Mouse (Mus musculus): ENCODE data around the gene Ehbp1. TPM values are rescaled to one million over a fixed set of nuclear protein-coding genes. Genes with fewer than 3 reads are reported as not detected.

The Ehbp1 gene
- total and polyA plus RNA-seq, 3 experiments = 2.5 to 4.0 (median 3.1) TPM

DNA sequence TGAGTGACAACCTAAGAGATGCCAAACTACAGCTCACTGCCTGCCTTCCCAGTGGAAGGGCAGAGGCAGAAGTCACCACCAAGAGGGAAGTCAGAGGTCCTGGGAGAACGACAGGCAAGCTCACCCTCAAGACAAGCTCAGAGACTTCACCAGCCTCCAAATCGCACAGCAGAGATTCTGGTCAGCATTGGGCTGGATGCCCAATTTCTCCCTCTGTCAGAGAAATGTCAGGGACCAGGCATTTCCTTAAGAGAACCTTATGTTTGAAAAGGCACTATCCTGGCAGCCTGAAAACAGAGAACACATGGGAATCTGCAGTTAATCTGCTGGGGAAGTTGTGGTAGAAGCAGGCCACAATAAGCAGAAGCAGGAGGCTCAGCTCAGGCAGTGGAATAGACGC, 151.5 kb downstream of the Ehbp1 start:
- dilution Hi-C loops (cut with MboI; ENCODE audit: extremely low pct_ligation_motif_present, extremely low pct_unique_long_range_greater_than_20kb, low sequenced_read_pairs) = no loop called here
- Histone ChIP-seq H3K79me2 (replicated peaks; ENCODE audit: control insufficient read depth, extremely low read depth, insufficient read depth, poor library complexity, severe bottlenecking) (no peaks in the 10 kb centered on the region), H3K4me2 (ENCODE audit: insufficient read depth, low read depth, poor library complexity, severe bottlenecking) (no peak overlapping the region), H3K27ac (ENCODE audit: insufficient read depth, low read depth) (no peak overlapping the region), H3K4me3 (replicated peaks in 1 of 3; ENCODE audit: low read depth in 2 of 3, low read length in 2 of 3, poor library complexity in 1 of 3) (no peak overlapping the region), H3K9ac (ENCODE audit: insufficient read depth, low read depth) (no peak overlapping the region), H3K36me3 (replicated peaks in 1 of 2; ENCODE audit: control insufficient read depth in 1 of 2, insufficient read depth in 1 of 2, low read length in 1 of 2) (no peaks in the 10 kb centered on the region), H3K9me3 (replicated peaks; ENCODE audit: low read length) (no peaks in the 10 kb centered on the region), H3K27me3 (replicated peaks) (no peaks in the 10 kb centered on the region), H3K4me1 (ENCODE audit: control insufficient read depth in 1 of 2, insufficient read depth in 2 of 2) (peaks cover 0 to 4% of the 10 kb centered on the region in 2 experiments; a peak in 1 of 4 replicates)
- TF ChIP-seq ZKSCAN1 (IDR thresholded peaks at IDR 0.05; ENCODE audit: borderline replicate concordance, low read depth, low read length) (no peak), HCFC1 (IDR thresholded peaks at IDR 0.05; ENCODE audit: low read depth, low read length) (no peak), E2F4 (IDR thresholded peaks at IDR 0.05; ENCODE audit: insufficient replicate concordance, low read depth, low read length) (no peak), PAX5 (IDR thresholded peaks at IDR 0.05; ENCODE audit: low read length) (no peak)
- in situ Hi-C loops (cut with MboI; ENCODE audit: low pct_ligation_motif_present, low pct_unique_long_range_greater_than_20kb, low sequenced_read_pairs) = no loop called here
- no peak for DNase-seq (ENCODE audit: extremely low read depth)

DNA sequence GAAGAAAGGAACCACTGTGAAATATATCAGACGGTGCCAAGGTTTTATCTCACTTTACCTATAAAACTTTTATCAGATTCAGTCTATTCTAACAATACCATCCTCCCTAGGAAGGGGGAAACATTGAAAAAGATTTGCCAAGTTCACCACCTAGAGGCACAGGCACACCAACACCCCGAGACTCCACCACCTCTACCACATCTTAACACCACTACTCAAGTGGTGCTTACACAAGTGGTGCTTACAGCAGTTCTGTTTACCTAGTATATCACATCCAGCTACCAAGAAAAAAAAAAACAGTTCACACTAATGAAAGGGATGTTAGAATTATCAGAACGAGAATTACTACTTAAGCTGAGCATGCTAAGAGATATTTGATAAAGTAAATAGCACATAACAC, 152.1 kb downstream of the Ehbp1 start:
- Histone ChIP-seq H3K4me3 (replicated peaks in 1 of 3; ENCODE audit: low read depth in 2 of 3, low read length in 2 of 3, poor library complexity in 1 of 3) (no peak overlapping the region), H3K9me3 (replicated peaks; ENCODE audit: low read length) (no peaks in the 10 kb centered on the region), H3K36me3 (replicated peaks in 1 of 2; ENCODE audit: control insufficient read depth in 1 of 2, insufficient read depth in 1 of 2, low read length in 1 of 2) (no peaks in the 10 kb centered on the region), H3K9ac (ENCODE audit: insufficient read depth, low read depth) (no peak overlapping the region), H3K27ac (ENCODE audit: insufficient read depth, low read depth) (no peak overlapping the region), H3K4me1 (ENCODE audit: control insufficient read depth in 1 of 2, insufficient read depth in 2 of 2) (peaks cover 0 to 4% of the 10 kb centered on the region in 2 experiments; a peak in 1 of 4 replicates), H3K4me2 (ENCODE audit: insufficient read depth, low read depth, poor library complexity, severe bottlenecking) (no peak overlapping the region), H3K79me2 (replicated peaks; ENCODE audit: control insufficient read depth, extremely low read depth, insufficient read depth, poor library complexity, severe bottlenecking) (no peaks in the 10 kb centered on the region), H3K27me3 (replicated peaks) (no peaks in the 10 kb centered on the region)
- TF ChIP-seq ZMIZ1 (IDR thresholded peaks at IDR 0.05; ENCODE audit: low read depth, low read length) = no peak
- no peak for TF ChIP-seq JUN (IDR thresholded peaks at IDR 0.05; ENCODE audit: insufficient read depth, low read depth, low read length)
- no peak for TF ChIP-seq MAZ (IDR thresholded peaks at IDR 0.05; ENCODE audit: low read depth, low read length)
- TF ChIP-seq CHD1 (IDR thresholded peaks at IDR 0.05; ENCODE audit: low read depth, low read length) = no peak
- no peak for TF ChIP-seq BHLHE40 (IDR thresholded peaks at IDR 0.05; ENCODE audit: low read depth, low read length)
- no peak for TF ChIP-seq USF1 (IDR thresholded peaks at IDR 0.05; ENCODE audit: low read depth, low read length)
- no peak for TF ChIP-seq MEF2A (IDR thresholded peaks at IDR 0.05; ENCODE audit: borderline replicate concordance, low read depth, low read length)
- no peak for TF ChIP-seq SIN3A (IDR thresholded peaks at IDR 0.05; ENCODE audit: low read length)
- TF ChIP-seq CHD2 (IDR thresholded peaks at IDR 0.05; ENCODE audit: low read length) = no peak
- TF ChIP-seq TCF12 (IDR thresholded peaks at IDR 0.05; ENCODE audit: low read depth, low read length) = no peak
- no peak for TF ChIP-seq ZKSCAN1 (IDR thresholded peaks at IDR 0.05; ENCODE audit: borderline replicate concordance, low read depth, low read length)
- TF ChIP-seq USF2 (conservative IDR thresholded peaks at IDR 0.05; ENCODE audit: low read depth, low read length) = no peak
- TF ChIP-seq NRF1 (IDR thresholded peaks at IDR 0.05; ENCODE audit: low read depth, low read length) = no peak
- no peak for TF ChIP-seq JUND (conservative IDR thresholded peaks at IDR 0.05; ENCODE audit: low read depth, low read length)
- no peak for TF ChIP-seq MXI1 (IDR thresholded peaks at IDR 0.05; ENCODE audit: low read depth, low read length)
- TF ChIP-seq CTCF (conservative IDR thresholded peaks at IDR 0.05 in 1 of 2, IDR thresholded peaks at IDR 0.05 in 1 of 2; ENCODE audit: low read depth in 2 of 2, low read length in 2 of 2) = no peak
- TF ChIP-seq IRF4 (IDR thresholded peaks at IDR 0.05; ENCODE audit: low read depth, low read length) = no peak
- TF ChIP-seq PAX5 (IDR thresholded peaks at IDR 0.05; ENCODE audit: low read length) = no peak
- no peak for TF ChIP-seq RAD21 (IDR thresholded peaks at IDR 0.05; ENCODE audit: low read depth, low read length)
- dilution Hi-C loops (cut with MboI; ENCODE audit: extremely low pct_ligation_motif_present, extremely low pct_unique_long_range_greater_than_20kb, low sequenced_read_pairs) (no loop called here), in situ Hi-C loops (cut with MboI; ENCODE audit: low pct_ligation_motif_present, low pct_unique_long_range_greater_than_20kb, low sequenced_read_pairs) (no loop called here)
- no peak for DNase-seq (ENCODE audit: extremely low read depth)

All from CH12.LX (cell line).